Mouse (Mus musculus) left cerebral cortex, postnatal 14 days (tissue): ENCODE measurements at regions not wholly inside any gene's neighbourhood (a gene's known extent, or its start where the extent isn't known, plus 50 kb on each side); places are given as distances from the start of the nearest gene placed in this dataset.
"Not testable (repeated sequence)": the region's sequence is repeated elsewhere in the genome, so short reads cannot be mapped to it uniquely, and the experiment has no call there.

ENCODE experiments used
- DNase-seq, 2 experiments: peaks; one replicate each; pipeline ENCODE4 v3.0.0; 2021 to 2022; ENCODE audit warnings: low spot score in 2 of 2, mixed read lengths in 1 of 2
- intact Hi-C: fragments of 180-260 bp; cut with DNase I; formaldehyde crosslinking; loops from one replicate; pipeline ENCODE4 v1.15.1; 2025

DNA sequence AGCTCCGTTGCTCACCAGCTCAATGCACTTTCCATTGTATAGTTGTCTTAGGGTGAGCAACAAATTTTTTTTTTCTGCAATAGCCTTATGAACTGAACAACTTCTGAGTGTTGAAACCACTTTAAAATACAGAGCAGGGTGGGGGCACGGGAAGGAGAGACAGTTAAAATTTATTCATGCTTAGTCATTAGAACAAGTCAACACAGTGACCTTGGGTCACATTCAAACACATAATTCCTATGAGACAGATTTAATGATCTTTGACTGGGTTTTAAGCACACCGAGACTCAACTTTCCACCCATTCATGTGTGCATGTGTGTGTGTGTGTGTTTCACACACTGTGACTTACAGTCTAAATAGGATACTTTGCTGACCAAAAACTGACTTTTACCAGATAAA is 121.7 kb downstream of the Car2 start:
- DNase-seq = no peak
- intact Hi-C loops = no loop called here

DNA sequence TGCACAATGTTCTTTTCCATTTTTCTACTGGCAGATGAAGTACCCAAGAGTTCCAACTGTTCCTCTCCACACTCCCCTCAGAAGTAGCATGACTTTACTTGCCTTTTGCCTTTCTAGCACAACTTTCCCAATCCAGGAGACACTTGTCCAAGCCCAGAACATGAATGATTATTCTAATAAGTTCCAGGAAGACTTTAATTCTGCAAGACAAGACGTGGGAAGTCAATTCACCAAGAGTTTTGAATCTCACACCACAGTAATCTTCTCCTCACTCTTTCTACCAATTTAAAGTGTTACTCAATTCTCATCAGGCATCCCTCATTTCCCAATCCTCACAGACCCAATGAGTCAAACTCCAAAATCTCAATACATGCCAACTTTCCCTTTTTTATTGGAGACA is 122.4 kb downstream of the Car2 start:
- DNase-seq = no peak
- intact Hi-C loops = no loop called here

DNA sequence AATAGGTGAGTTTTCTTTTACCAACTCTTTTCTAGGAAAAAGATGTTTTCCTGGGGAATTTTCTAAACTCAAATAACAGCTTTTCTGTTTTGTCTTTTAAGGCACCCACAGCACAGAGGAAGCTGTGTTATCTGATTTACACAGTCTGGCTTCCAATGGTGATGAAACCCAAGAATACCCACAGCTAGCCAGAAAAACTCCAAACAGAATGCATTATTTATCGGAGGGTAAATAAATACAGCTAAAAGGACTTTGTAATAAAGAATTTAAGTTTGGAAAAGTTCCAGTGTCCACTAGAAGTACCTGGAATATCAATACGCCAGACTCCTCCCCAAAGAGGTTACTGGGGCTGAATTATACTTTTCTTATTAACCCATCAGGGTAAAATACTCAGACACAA is 123.7 kb downstream of the Car2 start:
- intact Hi-C loops = no loop called here
- no peak for DNase-seq

DNA sequence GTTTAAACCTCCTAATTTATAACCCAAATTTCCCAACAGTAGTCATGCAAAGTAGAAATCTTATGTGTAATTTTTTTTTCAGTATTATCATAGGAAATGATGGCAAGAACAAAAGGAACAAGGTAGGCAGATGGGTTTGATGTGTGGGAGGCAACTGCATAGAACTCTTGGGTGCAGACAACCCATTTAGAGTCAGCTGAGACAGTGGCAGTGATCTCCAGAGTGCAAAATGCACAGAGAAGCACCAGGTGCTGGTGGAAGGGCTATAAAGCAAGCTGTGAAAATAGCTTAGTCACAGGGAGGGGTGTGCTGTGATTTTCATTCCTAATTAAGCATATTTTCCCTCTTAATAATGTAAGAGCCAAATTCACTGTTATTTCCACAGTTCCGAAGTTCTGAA is 130.5 kb downstream of the Car2 start:
- intact Hi-C loops = no loop called here
- peak; percentile 13 to 15 for DNase-seq

DNA sequence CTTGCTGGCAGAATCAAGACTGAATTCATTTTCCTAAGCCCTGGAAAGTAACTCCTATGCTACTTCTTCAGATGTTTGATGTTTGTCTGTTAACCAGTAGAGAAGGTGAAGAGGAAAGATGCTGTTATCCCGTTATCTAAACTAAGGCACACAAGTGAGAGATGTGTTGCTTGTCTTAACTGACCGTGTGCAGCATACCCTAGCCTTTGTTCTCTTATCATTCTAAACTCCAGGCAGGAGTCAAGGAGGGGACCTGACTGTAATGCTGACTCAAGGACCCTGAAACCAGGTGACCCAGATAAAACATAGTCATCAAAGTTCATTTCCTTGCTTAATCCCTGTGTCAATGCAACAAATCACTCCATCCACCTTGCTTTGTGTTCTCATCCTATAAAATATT is 136.7 kb downstream of the Car2 start:
- intact Hi-C loops = no loop called here
- DNase-seq = no peak

DNA sequence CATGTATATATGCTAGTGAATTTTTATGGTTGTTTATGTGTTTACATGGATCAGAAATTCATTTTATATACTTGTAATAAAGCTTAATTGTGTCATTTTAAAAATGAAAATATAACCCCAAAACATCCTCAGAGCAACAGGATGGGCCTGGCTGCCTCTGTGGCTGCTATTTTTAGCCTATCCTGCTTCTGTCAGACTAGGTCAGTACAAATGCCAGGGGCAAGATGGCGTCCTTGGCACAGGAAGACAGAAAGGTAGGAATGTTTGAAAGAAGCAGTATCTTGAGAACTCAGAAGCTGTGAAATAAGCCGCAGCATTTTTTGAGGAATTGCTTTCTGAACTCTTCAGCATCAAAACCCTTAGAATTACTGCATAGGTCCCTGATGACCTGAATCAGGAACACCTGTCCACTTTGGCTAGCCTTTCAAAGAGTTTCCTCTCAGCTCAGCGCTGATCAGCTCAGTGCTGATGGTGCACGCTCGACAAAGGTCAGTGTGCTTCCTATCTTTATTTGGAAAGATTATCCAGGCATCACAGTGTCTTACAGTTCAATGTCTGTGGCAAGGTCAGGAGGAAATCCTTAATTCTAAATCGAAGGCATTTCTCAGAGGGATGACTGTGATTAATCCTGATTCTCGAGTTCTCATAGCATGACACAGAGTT is 154.9 kb downstream of the Car2 start:
- no peak for DNase-seq
- intact Hi-C loops = no loop called here

DNA sequence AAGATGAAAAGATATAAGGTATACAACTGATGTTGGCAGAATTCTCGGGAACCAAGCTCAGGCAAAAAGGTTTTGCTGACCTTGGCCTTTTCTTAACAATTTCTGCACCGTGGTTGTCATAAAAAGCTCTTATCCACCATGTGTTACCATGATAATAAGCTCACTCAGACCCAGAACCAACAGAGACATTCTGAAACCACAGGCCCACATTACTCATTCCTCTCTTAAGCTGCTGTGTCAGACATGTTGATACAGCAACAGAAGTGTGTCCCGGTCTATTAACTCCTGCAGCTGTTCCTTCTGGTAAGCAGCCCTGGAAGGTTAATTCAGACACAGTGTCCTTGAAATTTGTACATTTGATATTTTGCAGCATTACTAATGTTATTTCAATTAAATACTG is 167.9 kb downstream of the Car2 start:
- DNase-seq = no peak
- intact Hi-C loops = no loop called here

DNA sequence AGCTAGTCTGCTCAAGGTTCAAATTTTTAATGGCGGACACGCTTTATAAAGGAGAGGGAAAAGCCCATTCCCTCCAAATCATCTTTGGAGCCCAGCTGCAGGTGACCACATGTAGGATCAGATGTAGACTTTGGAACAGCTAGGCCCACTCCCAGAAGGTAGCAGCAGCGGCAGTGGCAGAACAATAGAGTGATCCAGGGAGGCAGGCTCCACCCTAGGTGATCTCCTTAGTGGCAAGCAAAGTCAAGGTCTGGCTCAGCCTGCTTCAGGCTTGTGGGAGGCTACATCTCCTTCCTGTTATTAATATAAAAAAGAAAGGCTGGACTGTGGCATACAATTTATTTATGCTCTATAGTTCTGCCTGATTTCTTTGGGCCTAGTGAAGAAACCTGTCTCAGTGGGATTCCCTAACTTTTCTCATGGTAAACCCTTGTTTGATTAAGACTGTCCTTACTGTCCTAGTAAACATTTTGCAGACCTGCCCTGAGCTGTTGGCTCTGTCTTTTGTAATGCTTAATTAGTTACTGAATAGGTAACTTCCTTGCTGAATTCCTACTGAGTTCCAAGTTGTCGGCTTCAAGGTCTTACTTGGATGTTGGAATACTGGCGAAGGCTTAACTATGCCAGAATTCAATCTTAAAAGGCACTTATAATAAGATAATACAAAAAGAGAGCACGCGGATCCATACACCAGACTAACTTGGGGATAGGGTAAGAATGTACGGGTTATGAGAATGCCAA is 169.6 kb downstream of the Car2 start:
- intact Hi-C loops, DNase-seq: not testable (repeated sequence)

DNA sequence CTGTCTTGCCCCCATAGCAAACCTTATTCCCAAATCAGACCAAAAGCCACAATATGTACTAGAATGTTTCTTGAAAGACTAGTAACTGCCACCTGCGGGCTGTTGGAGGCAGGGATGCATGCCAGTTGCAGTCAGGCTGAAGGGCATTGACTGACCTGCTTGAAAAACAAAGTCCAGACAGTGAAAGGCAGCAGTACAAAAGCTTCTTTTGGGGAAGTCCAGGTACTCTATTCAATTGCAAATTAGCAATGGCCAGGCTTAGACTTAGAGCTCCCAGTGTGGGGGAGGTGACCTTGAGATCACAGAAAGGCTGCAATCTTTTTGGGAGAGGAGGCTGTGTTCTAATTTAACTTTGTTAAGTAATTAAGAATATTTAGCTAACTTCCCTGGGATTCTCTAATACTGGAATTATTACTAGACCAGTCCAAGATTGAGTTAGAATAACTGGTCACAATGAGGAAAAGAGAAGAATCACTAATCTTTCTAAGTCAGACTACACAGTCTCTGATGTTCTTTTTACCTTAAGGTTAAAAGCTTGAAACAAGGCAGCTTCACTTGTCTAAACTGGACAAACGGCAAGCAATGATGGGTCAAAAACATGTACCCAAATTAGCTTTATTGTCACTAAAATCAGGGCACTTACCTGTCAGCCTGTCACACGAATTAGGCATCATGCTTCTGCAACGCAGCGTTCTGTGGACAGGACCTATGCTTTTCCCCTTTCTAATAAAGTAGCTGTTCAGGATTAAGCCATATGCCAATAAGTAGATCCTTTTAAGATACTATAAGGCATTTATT is 170.9 kb downstream of the Car2 start:
- DNase-seq, intact Hi-C loops: not testable (repeated sequence)

DNA sequence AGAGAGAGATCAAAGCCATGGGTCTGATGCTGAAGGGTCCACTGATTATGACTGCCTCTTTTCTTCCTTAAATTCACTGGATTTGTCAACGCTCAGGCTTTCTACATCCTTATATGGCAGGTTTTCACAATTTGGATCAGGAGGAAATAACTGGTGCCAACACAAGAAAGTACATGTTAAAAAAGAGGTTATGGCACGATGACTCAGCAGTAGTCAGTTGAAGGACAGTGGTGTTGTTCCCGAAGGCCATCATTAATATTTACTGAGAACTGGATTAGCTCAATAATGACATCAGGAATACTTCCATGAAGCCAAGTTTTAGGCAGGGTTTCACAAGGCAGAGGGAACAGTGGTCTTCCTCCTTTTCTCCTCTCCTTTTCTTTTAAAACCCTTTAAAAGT is 179.6 kb downstream of the Car2 start:
- intact Hi-C loops = no loop called here
- DNase-seq = no peak

DNA sequence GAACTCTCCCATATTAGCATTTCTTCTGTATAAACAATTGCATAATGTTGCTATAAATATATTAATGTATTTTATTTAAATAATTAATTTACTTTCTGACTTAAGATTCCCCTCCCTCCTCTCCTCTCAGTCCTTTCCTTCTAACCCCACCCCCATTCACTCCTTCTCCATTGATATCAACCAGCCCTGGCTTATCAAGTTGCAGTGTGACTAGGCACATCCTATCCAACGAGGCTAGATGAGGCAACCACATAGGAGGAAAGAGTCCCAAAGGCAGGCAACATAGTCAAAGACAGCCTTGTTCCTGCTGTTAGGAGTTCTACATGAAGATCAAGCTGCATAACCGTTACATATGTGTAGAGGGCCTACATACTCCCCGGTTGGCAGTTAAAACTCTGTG is 182.2 kb downstream of the Car2 start:
- no peak for DNase-seq
- intact Hi-C loops = no loop called here

DNA sequence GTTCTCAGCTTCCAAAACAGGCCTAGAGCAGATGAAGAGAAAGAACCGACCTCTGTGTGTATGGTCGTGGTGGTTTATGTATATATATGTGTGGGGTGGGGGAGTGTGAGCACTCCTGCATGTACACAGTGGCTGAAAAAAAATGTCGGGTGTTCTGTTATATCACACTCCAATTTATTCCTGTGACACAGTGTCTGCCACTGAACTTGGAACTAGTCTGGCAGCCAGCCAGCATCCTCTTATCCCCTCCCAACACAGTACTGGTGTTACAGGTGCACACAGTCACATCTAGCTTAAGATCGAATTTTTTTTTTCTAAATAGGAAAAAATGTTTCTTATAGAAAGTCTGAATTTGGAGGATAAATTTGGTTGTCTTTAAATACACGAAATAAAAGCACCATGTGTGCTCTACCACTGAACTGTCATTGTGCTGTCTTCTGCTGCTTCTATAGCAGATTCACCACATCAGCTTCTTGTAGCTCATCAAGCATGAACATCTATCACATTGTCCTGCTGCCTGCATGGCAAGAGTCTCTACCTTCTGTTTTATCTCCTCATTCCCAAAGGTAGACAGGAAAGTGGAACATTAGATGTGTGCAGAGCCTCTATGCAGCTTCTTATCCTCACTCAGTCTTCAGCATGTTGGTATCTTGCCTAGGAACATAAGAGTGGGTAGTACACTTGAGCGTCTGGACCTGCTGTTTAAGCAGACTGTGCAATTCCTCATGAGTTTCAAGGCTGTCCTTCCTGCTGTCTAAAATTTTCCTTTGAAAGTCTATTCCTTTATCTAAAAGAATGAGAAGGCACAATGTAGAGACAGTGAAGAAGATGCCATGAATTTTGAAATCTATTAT is 185.2 kb downstream of the Car2 start:
- DNase-seq = peak; percentile 5 to 34
- intact Hi-C loops = no loop called here

DNA sequence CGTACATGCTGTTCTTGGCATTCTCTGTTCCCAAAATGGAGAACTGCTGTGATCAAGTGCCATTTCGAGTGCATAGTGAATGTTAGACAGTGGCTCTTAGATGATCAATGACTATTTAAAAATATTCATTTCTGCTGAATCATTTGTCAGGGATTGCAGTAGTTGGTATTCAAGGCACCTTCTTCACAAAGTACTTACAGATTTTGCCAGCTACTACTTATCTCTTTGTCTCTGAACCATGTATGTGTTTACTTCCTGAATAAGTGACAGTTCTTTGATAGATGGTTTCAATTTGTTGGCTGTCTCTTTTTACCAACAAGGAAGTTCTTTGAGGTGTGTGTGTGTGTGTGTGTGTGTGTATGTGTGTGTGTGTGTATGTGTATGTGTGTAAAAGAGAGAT is 187.3 kb downstream of the Car2 start:
- intact Hi-C loops = no loop called here
- no peak for DNase-seq

DNA sequence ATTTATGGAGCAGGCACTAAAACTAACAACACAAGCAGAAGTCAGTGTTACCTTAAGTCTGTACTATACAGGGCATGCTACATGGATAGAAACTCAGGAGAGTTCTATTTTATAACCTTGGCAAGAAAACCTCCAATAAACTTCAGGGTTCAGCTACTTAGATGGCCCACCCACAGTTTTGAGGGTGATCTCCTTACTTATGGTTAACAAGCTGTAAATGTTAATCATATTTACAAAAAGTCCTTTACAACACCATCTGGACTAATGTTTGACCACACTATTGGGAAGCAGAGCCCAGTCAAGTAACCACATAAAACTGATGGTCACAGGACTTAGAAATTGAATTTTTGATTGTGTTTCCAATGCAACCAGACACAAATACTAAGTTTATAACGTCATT is 187.8 kb downstream of the Car2 start:
- intact Hi-C loops = no loop called here
- no peak for DNase-seq

DNA sequence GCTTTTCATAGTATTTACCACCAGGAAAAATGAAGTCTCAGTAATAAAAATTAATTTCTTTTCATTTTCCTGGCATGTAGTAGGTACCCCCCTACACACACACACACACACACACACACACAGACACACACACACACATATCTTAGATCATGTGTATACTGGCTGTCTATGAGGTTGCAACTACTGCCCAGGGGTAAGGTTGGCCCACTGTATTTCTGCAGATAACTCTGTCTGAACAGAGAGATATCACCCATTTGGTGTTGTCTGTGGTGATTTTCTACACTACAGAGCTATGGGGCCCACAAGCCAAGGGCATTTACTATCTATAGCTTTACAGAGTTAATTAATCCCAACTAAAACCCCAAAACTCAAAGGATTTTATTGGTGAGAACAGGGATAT is 188.9 kb downstream of the Car2 start:
- intact Hi-C loops = no loop called here
- DNase-seq = no peak

DNA sequence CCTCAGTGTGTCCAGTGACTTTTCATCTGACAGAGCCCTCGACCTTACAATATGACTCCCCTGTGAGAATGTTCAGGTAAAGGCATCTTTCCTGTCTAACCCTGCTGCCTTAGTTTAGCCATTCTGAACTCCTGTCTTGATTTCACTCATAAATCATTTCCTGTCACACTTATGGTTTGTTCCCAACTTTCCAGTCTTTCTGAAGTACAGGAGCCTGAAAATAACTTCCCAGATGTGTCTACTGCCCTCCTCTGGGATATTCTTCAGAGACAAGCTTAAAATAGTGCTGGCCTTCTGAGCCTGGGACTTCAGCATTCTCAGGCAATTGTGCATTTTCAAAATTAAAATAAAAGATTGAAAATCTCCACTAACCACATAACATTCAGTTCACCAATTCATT is 204.1 kb downstream of the Car2 start:
- intact Hi-C loops = no loop called here
- no peak for DNase-seq

DNA sequence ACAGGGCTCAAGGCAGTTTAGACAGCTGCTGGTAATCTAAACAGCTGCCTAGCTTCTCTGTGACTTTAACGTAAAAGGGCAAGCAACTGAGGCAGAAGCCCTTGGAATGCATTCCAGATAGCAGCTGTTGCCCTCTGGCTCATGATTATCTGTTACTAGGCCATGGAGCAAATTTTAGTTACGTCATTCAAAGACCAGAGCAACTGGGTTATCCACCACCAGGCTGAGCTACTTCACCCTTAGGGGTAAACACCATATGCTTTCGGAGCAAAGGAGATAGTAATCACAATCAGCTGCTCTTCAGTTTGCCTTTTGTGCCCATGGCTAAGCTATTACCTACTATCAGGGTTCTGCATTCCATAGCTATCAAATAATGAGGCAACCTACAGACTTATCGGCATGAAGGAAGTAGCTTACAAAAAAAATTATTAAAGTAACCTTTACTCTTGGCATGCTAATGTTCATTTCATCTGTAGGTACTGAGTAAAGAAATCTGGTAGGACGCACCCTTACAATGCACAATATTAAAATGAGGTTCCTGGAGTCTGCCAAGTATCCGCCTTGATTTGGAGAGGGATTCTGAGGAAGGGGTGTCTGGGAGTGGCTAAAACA is 212.2 kb downstream of the Car2 start:
- no peak for DNase-seq

DNA sequence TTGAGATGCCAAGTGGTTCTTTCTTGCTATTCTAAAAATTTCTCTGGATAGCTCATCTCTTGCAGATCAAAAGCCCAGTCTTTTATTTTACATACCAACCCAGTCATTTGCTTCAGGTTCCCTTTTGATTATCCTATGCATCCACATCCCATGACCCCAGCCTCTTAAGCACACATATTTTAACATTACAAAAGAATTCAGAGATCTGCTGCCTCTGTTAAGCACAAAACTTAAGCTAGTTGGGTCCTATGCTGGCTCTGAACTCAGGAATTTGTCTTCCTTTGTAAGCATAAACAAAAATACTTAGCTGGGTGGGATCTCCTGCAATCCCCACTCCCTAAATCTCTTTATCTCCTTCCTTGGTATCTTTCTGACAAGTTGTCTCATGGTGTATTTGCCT is 212.9 kb downstream of the Car2 start:
- DNase-seq = no peak
- intact Hi-C loops = no loop called here

More for the DNA sequence above, 212.2 kb downstream of the Car2 start:
- intact Hi-C loops = no loop called here

DNA sequence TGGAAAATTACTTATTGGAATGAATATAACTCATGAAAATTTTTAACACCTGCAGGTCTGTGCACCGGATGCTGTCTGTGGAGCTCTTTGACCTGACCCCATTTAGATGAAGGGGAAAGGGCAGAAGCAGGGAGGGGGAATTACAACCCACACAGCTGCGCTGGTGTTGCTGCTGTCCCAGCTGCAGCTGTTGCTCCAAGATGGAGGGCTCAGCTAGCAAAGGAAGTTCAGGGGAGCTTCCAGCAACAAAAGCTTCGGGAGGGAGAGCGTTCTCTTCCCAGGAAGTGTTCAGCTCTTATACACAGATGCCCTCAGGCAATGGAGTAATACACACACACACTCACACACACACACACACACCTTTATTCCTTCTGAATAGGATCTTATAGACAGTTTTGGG is 219.6 kb downstream of the Car2 start:
- no peak for DNase-seq
- intact Hi-C loops = no loop called here
